Mouse (Mus musculus): ENCODE measurements around the gene Atl1.

GRCm38 (mm10) chr12:69917870-69918269 is 25.5 kb downstream of the Atl1 start:
- TF ChIP-seq CTCF (IDR thresholded peaks at IDR 0.05; ENCODE audit: low read depth, low read length) (no peak), POLR2A (IDR thresholded peaks at IDR 0.05; ENCODE audit: extremely low read depth, insufficient read depth, low read length) (no peak)

All from liver, adult 2 months (tissue).